Mouse (Mus musculus): ENCODE results near the gene Smim23. TPM values are rescaled to one million over a fixed set of nuclear protein-coding genes. Genes with fewer than 3 reads are reported as not detected.

Gene Smim23
- polyA plus RNA-seq (2021): not detected

- no peak for TF ChIP-seq CTCF (IDR thresholded peaks at IDR 0.05)
- ATAC-seq: no peak
- peaks cover 24% of the 10 kb centered on the region for H3K27me3 ChIP-seq
- POLR2A ChIA-PET: no interaction called here
- no peak for DNase-seq (ENCODE audit: low read depth, low spot score)
- in situ Hi-C loops (cut with MboI; ENCODE audit: low pct_unique_long_range_greater_than_20kb): loop anchor here (25.0 kb wide), 1 partner anchor 138 kb away; no protein-coding TSS in a partner anchor
- CTCF ChIA-PET: no interaction called here
Observed at GRCm38 (mm10) chr11:32824505-32824904, at the start of gene Smim23. Smim23 (minus strand) TSS chr11:32824605.

- in situ Hi-C loops (cut with MboI; ENCODE audit: low pct_unique_long_range_greater_than_20kb): no loop called here
- ChIA-PET CTCF (no interaction called here), POLR2A (no interaction called here)
- no peak for TF ChIP-seq CTCF (IDR thresholded peaks at IDR 0.05)
- DNase-seq (ENCODE audit: low read depth, low spot score) (no peak), ATAC-seq (no peak)
- H3K27me3 ChIP-seq: peaks cover 21% of the 10 kb centered on the region
Observed at GRCm38 (mm10) chr11:32868619-32869383, 44.4 kb upstream of the Smim23 start.

GRCm38 (mm10) chr11:32864615-32865014 is 40.2 kb upstream of the Smim23 start:
- in situ Hi-C loops (cut with MboI; ENCODE audit: low pct_unique_long_range_greater_than_20kb): no loop called here
- no peak for TF ChIP-seq CTCF (IDR thresholded peaks at IDR 0.05)
- ATAC-seq (no peak), DNase-seq (ENCODE audit: low read depth, low spot score) (no peak)
- peaks cover 20% of the 10 kb centered on the region for H3K27me3 ChIP-seq
- CTCF ChIA-PET: no interaction called here
- POLR2A ChIA-PET: no interaction called here

GRCm38 (mm10) chr11:32857418-32857879 is 33.0 kb upstream of the Smim23 start:
- CTCF ChIA-PET: no interaction called here
- POLR2A ChIA-PET: no interaction called here
- ATAC-seq (no peak), DNase-seq (ENCODE audit: low read depth, low spot score) (no peak)
- in situ Hi-C loops (cut with MboI; ENCODE audit: low pct_unique_long_range_greater_than_20kb): no loop called here
- no peak for TF ChIP-seq CTCF (IDR thresholded peaks at IDR 0.05)
- peaks cover 10% of the 10 kb centered on the region for H3K27me3 ChIP-seq

- no peak for ATAC-seq
- POLR2A ChIA-PET: no interaction called here
- no peak for TF ChIP-seq CTCF (IDR thresholded peaks at IDR 0.05)
- CTCF ChIA-PET: no interaction called here
- peaks cover 11% of the 10 kb centered on the region for H3K27me3 ChIP-seq
- DNase-seq (ENCODE audit: low read depth, low spot score): no peak
- in situ Hi-C loops (cut with MboI; ENCODE audit: low pct_unique_long_range_greater_than_20kb): no loop called here
Observed at GRCm38 (mm10) chr11:32846682-32847222, 22.3 kb upstream of the Smim23 start.

GRCm38 (mm10) chr11:32841169-32841568 is 16.8 kb upstream of the Smim23 start:
- no peak for TF ChIP-seq CTCF (IDR thresholded peaks at IDR 0.05)
- ChIA-PET CTCF (no interaction called here), POLR2A (no interaction called here)
- in situ Hi-C loops (cut with MboI; ENCODE audit: low pct_unique_long_range_greater_than_20kb): no loop called here
- no peak for DNase-seq (ENCODE audit: low read depth, low spot score)
- H3K27me3 ChIP-seq: peaks cover 13% of the 10 kb centered on the region
- ATAC-seq: no peak

GRCm38 (mm10) chr11:32840256-32840655 is 15.9 kb upstream of the Smim23 start:
- CTCF ChIA-PET: no interaction called here
- DNase-seq (ENCODE audit: low read depth, low spot score) (no peak), ATAC-seq (no peak)
- in situ Hi-C loops (cut with MboI; ENCODE audit: low pct_unique_long_range_greater_than_20kb): no loop called here
- peaks cover 6% of the 10 kb centered on the region for H3K27me3 ChIP-seq
- no peak for TF ChIP-seq CTCF (IDR thresholded peaks at IDR 0.05)
- POLR2A ChIA-PET: no interaction called here

- no peak for TF ChIP-seq CTCF (IDR thresholded peaks at IDR 0.05)
- in situ Hi-C loops (cut with MboI; ENCODE audit: low pct_unique_long_range_greater_than_20kb): no loop called here
- DNase-seq (ENCODE audit: low read depth, low spot score): no peak
- ChIA-PET CTCF (no interaction called here), POLR2A (no interaction called here)
- peaks cover 3% of the 10 kb centered on the region for H3K27me3 ChIP-seq
- no peak for ATAC-seq
Observed at GRCm38 (mm10) chr11:32835022-32835421, 10.6 kb upstream of the Smim23 start.

GRCm38 (mm10) chr11:32834367-32834918 is 10.0 kb upstream of the Smim23 start:
- H3K27me3 ChIP-seq: no peaks in the 10 kb centered on the region
- no peak for TF ChIP-seq CTCF (IDR thresholded peaks at IDR 0.05)
- POLR2A ChIA-PET: no interaction called here
- in situ Hi-C loops (cut with MboI; ENCODE audit: low pct_unique_long_range_greater_than_20kb): no loop called here
- no peak for DNase-seq (ENCODE audit: low read depth, low spot score)
- CTCF ChIA-PET: no interaction called here
- ATAC-seq: no peak

- no peak for ATAC-seq
- ChIA-PET CTCF (interaction anchor here (1.8 kb wide), 1 partner anchor 12 kb away, joined by 4 read pairs; no protein-coding TSS in a partner anchor), POLR2A (no interaction called here)
- in situ Hi-C loops (cut with MboI; ENCODE audit: low pct_unique_long_range_greater_than_20kb): loop anchor here (25.0 kb wide), 1 partner anchor 145 kb away; no protein-coding TSS in a partner anchor
- H3K27me3 ChIP-seq: peaks cover 34% of the 10 kb centered on the region
- DNase-seq (ENCODE audit: low read depth, low spot score): no peak
- TF ChIP-seq CTCF (IDR thresholded peaks at IDR 0.05): no peak
Observed at GRCm38 (mm10) chr11:32817566-32817965, 6.8 kb downstream of the Smim23 start.

- ATAC-seq (no peak), DNase-seq (ENCODE audit: low read depth, low spot score) (no peak)
- ChIA-PET POLR2A (no interaction called here), CTCF (no interaction called here)
- peaks cover 25% of the 10 kb centered on the region for H3K27me3 ChIP-seq
- TF ChIP-seq CTCF (IDR thresholded peaks at IDR 0.05): no peak
- in situ Hi-C loops (cut with MboI; ENCODE audit: low pct_unique_long_range_greater_than_20kb): loop anchor here (25.0 kb wide), 1 partner anchor 148 kb away; no protein-coding TSS in a partner anchor
Observed at GRCm38 (mm10) chr11:32814286-32814685, 10.1 kb downstream of the Smim23 start.
